Mouse (Mus musculus): ENCODE data around the gene Nup188. TPM values are rescaled to one million over a fixed set of nuclear protein-coding genes. Genes with fewer than 3 reads are reported as not detected.
A peak's percentile ranks its signal among the peaks of the same experiment; 100 is the strongest.

Gene Nup188
- polyA plus RNA-seq, 1 experiment from 2014 or later = 23.6 TPM

- Histone ChIP-seq H3K4me2 (ENCODE audit: low read depth, low read length) (no peak overlapping the region), H3K4me1 (ENCODE audit: control insufficient read depth, insufficient read depth, low read length) (peaks cover 29% of the 10 kb centered on the region), H3K27ac (ENCODE audit: low read length) (peak overlapping the region; percentile 77), H3K27me3 (replicated peaks; ENCODE audit: control insufficient read depth, insufficient read depth, low read length) (no peaks in the 10 kb centered on the region), H3K9me3 (ENCODE audit: control insufficient read depth, low read length) (no peaks in the 10 kb centered on the region), H3K36me3 (ENCODE audit: control insufficient read depth, insufficient read depth, low read length) (no peaks in the 10 kb centered on the region), H3K9ac (ENCODE audit: low read depth, low read length) (no peak overlapping the region), H3K4me3 (ENCODE audit: low read length) (no peak overlapping the region)
- WGBS = 15% methylated on average over 1 of the region's 1 CpGs
- peak; percentile 83 for ATAC-seq
These were observed 16.1 kb upstream of the Nup188 start for GRCm38 (mm10) chr2:30270134-30270533.

GRCm38 (mm10) chr2:30280743-30281142 lies 5.5 kb upstream of the Nup188 start, which contains the start of gene Gm28038:
Gene Gm28038 (plus strand): TSS chr2:30281043.
- ATAC-seq = no peak
- H3K9me3 ChIP-seq (ENCODE audit: control insufficient read depth, low read length) = no peaks in the 10 kb centered on the region
- 89% methylated on average over 11 of the region's 11 CpGs for WGBS
- H3K27me3 ChIP-seq (replicated peaks; ENCODE audit: control insufficient read depth, insufficient read depth, low read length) = no peaks in the 10 kb centered on the region
- no peaks in the 10 kb centered on the region for H3K36me3 ChIP-seq (ENCODE audit: control insufficient read depth, insufficient read depth, low read length)
- no peak within 1 kb of the TSS for H3K4me3 ChIP-seq (ENCODE audit: low read length)
- H3K4me2 ChIP-seq (ENCODE audit: low read depth, low read length) = no peak within 1 kb of the TSS
- 0 out of 2 replicates have a peak within 1 kb of the TSS, but pooled peaks have one; percentile 8 for H3K9ac ChIP-seq (ENCODE audit: low read depth, low read length)
- no peak within 1 kb of the TSS for H3K27ac ChIP-seq (ENCODE audit: low read length)
- H3K4me1 ChIP-seq (ENCODE audit: control insufficient read depth, insufficient read depth, low read length) = peaks cover 8% of the 10 kb centered on the region

- Histone ChIP-seq H3K4me2 (ENCODE audit: low read depth, low read length) (no peak overlapping the region), H3K4me1 (ENCODE audit: control insufficient read depth, insufficient read depth, low read length) (peaks cover 8% of the 10 kb centered on the region), H3K9ac (ENCODE audit: low read depth, low read length) (no peak overlapping the region), H3K9me3 (ENCODE audit: control insufficient read depth, low read length) (no peaks in the 10 kb centered on the region), H3K4me3 (ENCODE audit: low read length) (no peak overlapping the region), H3K27me3 (replicated peaks; ENCODE audit: control insufficient read depth, insufficient read depth, low read length) (no peaks in the 10 kb centered on the region), H3K27ac (ENCODE audit: low read length) (no peak overlapping the region), H3K36me3 (ENCODE audit: control insufficient read depth, insufficient read depth, low read length) (no peaks in the 10 kb centered on the region)
- ATAC-seq = no peak
- 70% methylated on average over 3 of the region's 3 CpGs for WGBS
These were observed 4.5 kb upstream of the Nup188 start for GRCm38 (mm10) chr2:30281651-30282050.

- Histone ChIP-seq H3K27ac (ENCODE audit: low read length) (no peak overlapping the region), H3K4me1 (ENCODE audit: control insufficient read depth, insufficient read depth, low read length) (peaks cover 18% of the 10 kb centered on the region), H3K36me3 (ENCODE audit: control insufficient read depth, insufficient read depth, low read length) (no peaks in the 10 kb centered on the region), H3K4me2 (ENCODE audit: low read depth, low read length) (no peak overlapping the region), H3K27me3 (replicated peaks; ENCODE audit: control insufficient read depth, insufficient read depth, low read length) (no peaks in the 10 kb centered on the region), H3K9me3 (ENCODE audit: control insufficient read depth, low read length) (no peaks in the 10 kb centered on the region), H3K4me3 (ENCODE audit: low read length) (no peak overlapping the region), H3K9ac (ENCODE audit: low read depth, low read length) (no peak overlapping the region)
- no peak for ATAC-seq
- WGBS = 76% methylated on average over 2 of the region's 2 CpGs
These were observed 3.0 kb upstream of the Nup188 start for GRCm38 (mm10) chr2:30283193-30283592.

- Histone ChIP-seq H3K4me2 (ENCODE audit: low read depth, low read length) (peak overlapping the region; percentile 89), H3K36me3 (ENCODE audit: control insufficient read depth, insufficient read depth, low read length) (no peaks in the 10 kb centered on the region), H3K27ac (ENCODE audit: low read length) (no peak overlapping the region), H3K9ac (ENCODE audit: low read depth, low read length) (peak overlapping the region; percentile 92), H3K4me3 (ENCODE audit: low read length) (peak overlapping the region; percentile 98), H3K9me3 (ENCODE audit: control insufficient read depth, low read length) (no peaks in the 10 kb centered on the region), H3K27me3 (replicated peaks; ENCODE audit: control insufficient read depth, insufficient read depth, low read length) (no peaks in the 10 kb centered on the region), H3K4me1 (ENCODE audit: control insufficient read depth, insufficient read depth, low read length) (peaks cover 18% of the 10 kb centered on the region)
- ATAC-seq = no peak
- WGBS = 87% methylated on average over 5 of the region's 5 CpGs
These were observed 1.2 kb upstream of the Nup188 start for GRCm38 (mm10) chr2:30285004-30285403.

- H3K27me3 ChIP-seq (replicated peaks; ENCODE audit: control insufficient read depth, insufficient read depth, low read length) = no peaks in the 10 kb centered on the region
- WGBS = 10% methylated on average over 38 of the region's 38 CpGs
- no peaks in the 10 kb centered on the region for H3K9me3 ChIP-seq (ENCODE audit: control insufficient read depth, low read length)
- H3K36me3 ChIP-seq (ENCODE audit: control insufficient read depth, insufficient read depth, low read length) = no peaks in the 10 kb centered on the region
- H3K4me2 ChIP-seq (ENCODE audit: low read depth, low read length) = peak overlapping the region; percentile 89
- peak; percentile 69 for ATAC-seq
- H3K27ac ChIP-seq (ENCODE audit: low read length) = peak overlapping the region; percentile 45; the same call in 1 of the 2 replicates
- H3K4me1 ChIP-seq (ENCODE audit: control insufficient read depth, insufficient read depth, low read length) = peaks cover 18% of the 10 kb centered on the region
- peak overlapping the region; percentile 98 for H3K4me3 ChIP-seq (ENCODE audit: low read length)
- H3K9ac ChIP-seq (ENCODE audit: low read depth, low read length) = peak overlapping the region; percentile 92
These were observed 598 bp upstream of the Nup188 start for GRCm38 (mm10) chr2:30285416-30286181.

GRCm38 (mm10) chr2:30287027-30287373 lies 803 bp downstream of the Nup188 start:
- H3K4me3 ChIP-seq (ENCODE audit: low read length) = peak overlapping the region; percentile 98
- no peak for ATAC-seq
- H3K27ac ChIP-seq (ENCODE audit: low read length) = peak overlapping the region; percentile 74
- no peaks in the 10 kb centered on the region for H3K36me3 ChIP-seq (ENCODE audit: control insufficient read depth, insufficient read depth, low read length)
- H3K4me2 ChIP-seq (ENCODE audit: low read depth, low read length) = peak overlapping the region; percentile 67
- H3K9ac ChIP-seq (ENCODE audit: low read depth, low read length) = peak overlapping the region; percentile 92
- H3K27me3 ChIP-seq (replicated peaks; ENCODE audit: control insufficient read depth, insufficient read depth, low read length) = no peaks in the 10 kb centered on the region
- 0% methylated on average over 10 of the region's 10 CpGs for WGBS
- no peaks in the 10 kb centered on the region for H3K9me3 ChIP-seq (ENCODE audit: control insufficient read depth, low read length)
- peaks cover 18% of the 10 kb centered on the region for H3K4me1 ChIP-seq (ENCODE audit: control insufficient read depth, insufficient read depth, low read length)

GRCm38 (mm10) chr2:30299525-30299924 lies 13.3 kb downstream of the Nup188 start:
- Histone ChIP-seq H3K4me1 (ENCODE audit: control insufficient read depth, insufficient read depth, low read length) (no peaks in the 10 kb centered on the region), H3K27ac (ENCODE audit: low read length) (no peak overlapping the region), H3K36me3 (ENCODE audit: control insufficient read depth, insufficient read depth, low read length) (0 out of 2 replicates have a peak, but pooled peaks cover 14% of the 10 kb centered on the region), H3K27me3 (replicated peaks; ENCODE audit: control insufficient read depth, insufficient read depth, low read length) (no peaks in the 10 kb centered on the region), H3K9ac (ENCODE audit: low read depth, low read length) (no peak overlapping the region), H3K9me3 (ENCODE audit: control insufficient read depth, low read length) (no peaks in the 10 kb centered on the region), H3K4me2 (ENCODE audit: low read depth, low read length) (no peak overlapping the region), H3K4me3 (ENCODE audit: low read length) (no peak overlapping the region)
- no peak for ATAC-seq
- WGBS = 70% methylated on average over 3 of the region's 3 CpGs

GRCm38 (mm10) chr2:30299966-30300365 lies 13.8 kb downstream of the Nup188 start:
- Histone ChIP-seq H3K4me2 (ENCODE audit: low read depth, low read length) (no peak overlapping the region), H3K4me1 (ENCODE audit: control insufficient read depth, insufficient read depth, low read length) (no peaks in the 10 kb centered on the region), H3K27ac (ENCODE audit: low read length) (no peak overlapping the region), H3K9me3 (ENCODE audit: control insufficient read depth, low read length) (no peaks in the 10 kb centered on the region), H3K27me3 (replicated peaks; ENCODE audit: control insufficient read depth, insufficient read depth, low read length) (no peaks in the 10 kb centered on the region), H3K36me3 (ENCODE audit: control insufficient read depth, insufficient read depth, low read length) (0 out of 2 replicates have a peak, but pooled peaks cover 14% of the 10 kb centered on the region), H3K4me3 (ENCODE audit: low read length) (no peak overlapping the region), H3K9ac (ENCODE audit: low read depth, low read length) (no peak overlapping the region)
- 90% methylated on average over 5 of the region's 5 CpGs for WGBS
- ATAC-seq = no peak

Data from intestine, embryonic 16.5 days (tissue).